Mouse (Mus musculus) spleen, adult 12 weeks (tissue): Measurements from ENCODE around the gene Olfr429.
"Not testable (repeated sequence)": the region's sequence is repeated elsewhere in the genome, so short reads cannot be mapped to it uniquely, and the experiment has no call there.

ENCODE experiments used
- DNase-seq: peaks from one replicate; pipeline ENCODE4 v3.0.0; 2022; ENCODE audit warnings: low spot score

Gene Olfr429

DNA sequence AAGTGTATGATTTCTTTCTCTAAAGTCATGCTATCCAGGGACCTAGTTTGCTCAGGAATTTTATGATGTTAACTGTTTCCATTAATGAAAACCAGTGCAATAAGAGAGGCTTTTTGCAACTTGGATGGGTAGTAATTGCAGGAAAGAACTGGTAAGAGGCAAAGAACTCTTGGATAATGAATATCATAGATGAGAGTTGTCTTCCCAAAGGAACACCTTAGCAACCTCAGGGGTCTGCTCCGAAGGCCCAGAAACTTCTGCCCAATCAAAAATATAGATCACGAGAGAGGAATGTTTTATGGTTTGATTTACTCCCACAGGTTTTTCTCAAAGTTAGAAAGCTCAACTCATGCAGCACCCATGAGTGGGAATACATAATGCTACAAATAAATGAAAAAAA lies at the start of gene Olfr429:
Gene Olfr429 (plus strand): TSS at position 301 of the 400 bp plus-strand sequence.
- no peak for DNase-seq

DNA sequence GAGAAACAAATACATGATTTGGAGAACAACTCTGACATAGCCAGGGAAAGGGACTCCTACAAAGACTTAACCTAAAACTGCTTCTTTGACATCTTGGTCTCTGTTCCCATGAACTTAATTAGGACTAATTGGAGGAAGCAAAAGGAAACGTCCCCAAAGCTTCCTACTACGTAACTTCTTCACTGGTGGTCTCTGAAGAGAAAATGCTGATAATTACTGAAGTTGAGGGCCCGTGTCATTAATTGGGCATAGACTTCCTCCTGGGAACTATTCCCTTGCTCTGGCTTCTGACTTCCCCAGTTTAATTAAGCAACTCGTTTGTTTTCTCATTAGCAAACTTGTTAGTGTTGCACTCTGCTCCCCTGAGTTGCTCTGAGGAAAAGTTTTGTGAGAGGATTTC lies 48.3 kb upstream of the Olfr429 start:
- DNase-seq = no peak

DNA sequence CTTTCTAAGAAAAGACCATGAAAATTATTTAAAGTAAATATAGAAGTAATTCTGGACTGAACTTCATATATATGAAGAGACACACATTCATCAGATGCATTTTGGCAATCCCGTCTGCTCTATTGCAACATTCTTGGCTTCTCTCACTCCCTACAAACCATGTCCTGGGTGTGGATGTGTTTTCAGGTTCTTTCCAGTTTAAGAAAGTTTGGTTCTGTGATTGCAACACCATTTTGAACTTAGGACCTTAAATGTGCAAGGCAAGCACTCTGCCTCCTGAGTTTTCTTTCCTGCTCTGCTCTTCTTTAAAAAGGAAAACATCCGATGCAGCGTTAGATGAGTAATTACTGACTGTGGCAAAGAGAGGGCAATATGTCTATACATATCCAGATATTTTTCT lies 45.7 kb upstream of the Olfr429 start:
- no peak for DNase-seq

DNA sequence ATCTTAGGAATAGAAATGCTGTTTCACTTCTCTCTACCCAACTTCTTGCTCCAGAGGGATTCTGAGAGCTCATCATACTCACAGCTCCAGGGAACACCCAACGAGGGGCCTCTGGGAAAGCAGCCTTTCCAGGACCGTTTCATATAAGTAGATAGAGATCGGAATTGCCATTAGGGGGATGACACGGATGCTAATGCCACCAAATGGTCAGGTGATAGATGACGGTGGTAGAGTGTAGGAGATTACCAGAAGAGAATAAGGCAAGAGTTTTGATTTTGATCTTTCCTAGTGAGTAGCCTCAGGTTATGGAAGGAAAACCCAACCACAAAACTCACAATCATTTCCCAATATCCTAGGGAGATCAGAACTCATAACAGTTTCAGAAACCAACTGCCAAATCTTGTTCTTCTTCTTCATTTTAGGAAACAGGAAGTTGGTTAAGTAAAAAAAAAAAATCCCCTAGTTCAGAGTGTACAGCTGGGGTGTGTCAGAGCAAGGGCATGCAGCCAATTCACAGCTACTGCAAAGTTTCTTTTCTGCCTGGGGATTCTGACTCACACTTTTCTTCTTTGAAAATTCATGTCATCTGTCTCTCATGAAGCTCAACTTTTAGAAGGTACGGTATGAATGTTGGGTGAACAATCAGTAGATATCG lies 43.5 kb upstream of the Olfr429 start, which contains the start of gene Olfr433:
Gene Olfr433 (plus strand): TSS at position 183 of the 655 bp plus-strand sequence.
- DNase-seq = no peak

DNA sequence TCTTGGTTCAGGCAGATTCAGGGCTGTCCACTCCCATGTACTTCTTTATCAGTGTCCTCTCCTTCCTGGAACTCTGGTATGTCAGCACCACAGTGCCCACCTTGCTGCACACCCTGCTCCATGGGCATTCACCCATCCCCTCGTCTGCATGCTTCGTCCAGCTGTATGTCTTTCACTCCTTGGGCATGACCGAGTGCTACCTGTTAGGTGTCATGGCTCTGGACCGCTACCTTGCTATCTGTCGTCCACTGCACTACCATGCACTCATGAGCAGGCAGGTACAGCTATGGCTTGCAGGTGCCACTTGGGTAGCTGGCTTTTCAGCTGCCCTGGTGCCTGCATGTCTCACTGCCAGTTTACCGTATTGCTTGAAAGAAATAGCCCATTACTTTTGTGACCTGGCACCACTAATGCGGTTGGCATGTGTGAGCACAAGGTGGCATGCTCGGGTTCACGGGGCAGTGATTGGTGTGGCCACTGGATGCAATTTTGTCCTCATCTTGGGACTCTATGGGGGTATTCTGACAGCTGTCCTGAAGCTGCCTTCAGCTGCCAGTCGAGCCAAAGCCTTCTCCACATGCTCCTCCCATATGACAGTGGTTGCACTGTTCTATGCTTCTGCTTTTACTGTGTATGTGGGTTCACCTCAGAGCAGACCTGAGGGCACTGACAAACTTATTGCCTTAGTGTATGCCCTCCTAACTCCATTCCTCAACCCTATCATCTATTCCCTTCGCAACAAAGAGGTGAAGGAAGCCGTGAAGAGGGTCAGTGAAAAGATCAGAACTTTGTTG lies 41.8 kb upstream of the Olfr429 start:
- DNase-seq = not testable (repeated sequence)

DNA sequence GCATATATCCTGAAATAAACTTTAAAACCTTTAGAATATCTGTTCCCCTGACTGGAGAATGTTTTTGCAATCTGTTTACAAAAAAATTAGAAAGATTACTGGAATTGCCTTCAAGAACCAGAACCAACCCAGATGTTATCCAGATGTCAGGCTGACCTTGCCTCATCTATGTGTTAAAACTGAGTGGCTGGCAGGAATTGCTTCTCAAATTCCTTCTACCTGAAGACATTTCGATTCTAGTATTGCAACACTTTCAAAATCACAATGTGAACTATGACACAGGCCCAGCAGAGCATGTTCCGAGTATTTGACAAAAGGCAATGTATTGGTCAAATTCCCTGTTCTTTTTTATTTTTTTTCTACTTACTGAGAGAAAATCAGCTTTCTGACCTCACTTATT lies 39.7 kb upstream of the Olfr429 start:
- DNase-seq = no peak

DNA sequence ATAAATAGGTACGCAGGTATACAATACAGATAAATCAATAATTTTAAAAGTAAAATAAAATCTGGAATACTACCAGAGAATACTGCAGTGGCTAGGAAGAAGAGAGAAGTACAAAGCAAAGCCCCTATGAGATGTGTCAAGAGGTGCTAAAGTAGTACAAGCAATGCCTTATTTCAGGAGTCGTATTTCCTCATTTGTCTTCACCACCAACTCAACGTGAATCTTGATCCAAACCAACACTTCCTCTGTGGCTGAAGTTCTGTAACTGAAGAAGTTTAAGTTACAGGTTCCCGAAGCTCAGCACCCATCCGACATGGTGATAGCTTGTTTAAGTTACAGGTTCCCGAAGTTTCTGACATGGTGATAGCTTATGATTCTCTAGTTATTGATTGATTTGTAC lies 35.9 kb upstream of the Olfr429 start:
- not testable (repeated sequence) for DNase-seq

DNA sequence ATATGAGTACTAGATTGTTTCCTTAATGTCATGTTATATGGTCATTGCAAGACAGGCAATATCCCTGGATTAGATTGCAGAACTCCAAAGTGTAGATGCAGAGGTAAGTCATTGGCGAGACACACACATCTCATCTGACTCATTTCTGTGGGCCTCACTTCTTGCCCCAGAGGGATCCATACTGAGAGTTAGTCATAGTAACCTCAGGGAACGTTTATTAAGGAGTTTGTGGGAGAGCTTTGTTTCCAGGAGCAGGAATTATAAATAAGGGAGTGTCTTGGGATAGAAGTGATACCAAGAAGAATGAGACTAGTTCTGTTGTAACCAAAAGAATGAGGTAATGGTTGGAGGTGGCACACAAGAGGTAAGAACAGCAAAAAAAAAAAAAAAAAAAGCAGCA lies 35.2 kb upstream of the Olfr429 start, which contains the start of gene Olfr432:
Gene Olfr432 (plus strand): TSS at position 313 of the 400 bp plus-strand sequence.
- no peak for DNase-seq

DNA sequence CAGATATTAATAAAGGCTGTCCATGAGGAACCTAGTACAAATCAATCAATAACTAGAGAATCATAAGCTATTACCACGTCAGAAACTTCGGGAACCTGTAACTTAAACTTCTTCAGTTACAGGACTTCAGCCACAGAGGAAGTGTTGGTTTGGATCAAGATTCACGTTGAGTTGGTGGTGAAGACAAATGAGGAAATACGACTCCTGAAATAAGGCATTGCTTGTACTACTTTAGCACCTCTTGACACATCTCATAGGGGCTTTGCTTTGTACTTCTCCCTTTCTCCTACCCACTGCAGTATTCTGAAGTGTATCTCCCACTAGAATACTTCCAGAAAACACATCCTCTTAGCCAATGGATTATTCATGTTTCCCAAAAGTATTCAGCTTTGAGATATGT lies 34.8 kb upstream of the Olfr429 start:
- not testable (repeated sequence) for DNase-seq

DNA sequence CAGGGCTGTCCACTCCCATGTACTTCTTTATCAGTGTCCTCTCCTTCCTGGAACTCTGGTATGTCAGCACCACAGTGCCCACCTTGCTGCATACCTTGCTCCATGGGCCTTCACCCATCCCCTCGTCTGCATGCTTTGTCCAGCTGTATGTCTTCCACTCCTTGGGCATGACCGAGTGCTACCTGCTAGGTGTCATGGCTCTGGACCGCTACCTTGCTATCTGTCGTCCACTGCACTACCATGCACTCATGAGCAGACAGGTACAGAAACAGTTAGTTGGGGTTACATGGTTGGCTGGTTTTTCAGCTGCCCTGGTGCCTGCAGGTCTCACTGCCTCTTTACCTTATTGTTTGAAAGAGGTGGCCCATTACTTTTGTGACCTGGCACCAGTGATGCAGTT lies 33.6 kb upstream of the Olfr429 start:
- DNase-seq = no peak

DNA sequence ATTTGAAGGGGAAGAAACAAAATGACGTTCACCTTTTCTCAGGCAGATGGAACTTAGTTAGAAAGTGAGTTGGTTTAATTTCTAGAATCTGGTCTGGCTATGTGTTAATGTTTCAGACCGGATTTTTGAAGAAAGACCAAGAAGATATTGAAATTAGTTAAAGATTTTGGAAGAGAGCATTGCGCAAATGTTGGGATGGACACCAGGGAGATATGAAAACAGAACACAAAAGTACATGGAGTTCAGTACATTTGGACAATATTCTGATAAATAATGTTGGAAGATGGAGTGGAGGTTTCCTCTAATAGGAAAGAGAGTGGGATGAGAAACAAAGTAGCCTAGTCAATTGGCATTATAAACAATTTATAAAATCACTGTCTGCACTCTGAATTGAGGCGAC lies 32.6 kb upstream of the Olfr429 start:
- no peak for DNase-seq

DNA sequence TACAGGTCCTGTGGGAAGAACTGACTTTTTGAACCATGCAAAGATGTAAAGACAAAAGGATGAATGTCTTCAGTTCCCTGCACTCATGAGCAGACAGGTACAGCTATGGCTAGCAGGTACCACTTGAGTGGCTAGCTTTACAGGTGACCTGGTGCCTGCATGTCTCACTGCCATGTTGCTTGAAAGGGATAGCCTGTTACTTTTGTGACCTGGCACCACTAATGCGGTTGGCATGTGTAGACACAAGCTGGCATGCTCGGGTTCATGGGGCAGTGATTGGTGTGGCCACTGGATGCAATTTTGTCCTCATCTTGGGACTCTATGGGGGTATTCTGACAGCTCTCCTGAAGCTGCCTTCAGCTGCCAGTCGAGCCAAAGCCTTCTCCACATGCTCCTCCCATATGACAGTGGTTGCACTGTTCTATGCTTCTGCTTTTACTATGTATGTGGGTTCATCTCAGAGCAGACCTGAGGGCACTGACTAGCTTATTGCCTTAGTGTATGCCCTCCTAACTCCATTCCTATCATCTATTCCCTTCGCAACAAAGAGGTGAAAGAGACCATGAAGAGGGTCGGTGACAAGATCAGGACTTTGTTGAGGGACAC lies 32.1 kb upstream of the Olfr429 start:
- no peak for DNase-seq

DNA sequence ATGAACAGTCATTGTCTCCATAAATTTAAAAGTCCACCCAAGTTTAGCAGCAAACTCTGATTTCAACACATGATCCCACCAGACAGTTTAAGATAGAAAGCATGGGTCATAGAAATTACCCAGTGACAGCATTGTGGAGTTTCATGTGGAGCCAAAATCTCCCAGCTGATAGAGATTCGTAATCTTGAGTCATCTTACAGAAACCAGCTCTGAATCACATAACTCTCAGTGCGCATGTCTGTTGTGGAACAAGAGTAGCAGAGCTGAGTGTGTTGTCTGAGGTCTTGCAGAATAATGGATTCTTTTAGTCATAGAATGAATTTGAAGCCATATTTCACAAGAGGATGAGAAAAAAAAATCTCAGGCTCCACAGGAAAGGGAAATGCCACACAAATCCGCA lies 31.1 kb upstream of the Olfr429 start:
- no peak for DNase-seq

DNA sequence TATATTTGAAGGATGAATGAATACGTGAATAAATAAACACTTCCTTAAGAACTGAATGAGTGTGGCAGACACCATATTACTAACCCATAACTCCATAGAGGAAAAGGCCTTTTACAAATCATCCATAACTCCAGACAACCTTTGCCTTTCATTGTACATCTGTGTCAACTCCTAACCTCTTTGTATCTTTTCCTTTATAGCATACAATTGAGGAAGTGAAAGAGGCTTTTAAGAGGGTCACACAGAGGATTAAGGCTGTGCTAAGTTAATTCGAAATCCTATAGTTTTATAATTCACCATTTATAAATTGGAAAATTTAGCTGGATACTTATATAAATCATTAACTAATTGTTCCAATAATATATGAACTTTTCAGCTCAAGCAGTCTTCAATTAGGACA lies 28.9 kb upstream of the Olfr429 start:
- DNase-seq = no peak

DNA sequence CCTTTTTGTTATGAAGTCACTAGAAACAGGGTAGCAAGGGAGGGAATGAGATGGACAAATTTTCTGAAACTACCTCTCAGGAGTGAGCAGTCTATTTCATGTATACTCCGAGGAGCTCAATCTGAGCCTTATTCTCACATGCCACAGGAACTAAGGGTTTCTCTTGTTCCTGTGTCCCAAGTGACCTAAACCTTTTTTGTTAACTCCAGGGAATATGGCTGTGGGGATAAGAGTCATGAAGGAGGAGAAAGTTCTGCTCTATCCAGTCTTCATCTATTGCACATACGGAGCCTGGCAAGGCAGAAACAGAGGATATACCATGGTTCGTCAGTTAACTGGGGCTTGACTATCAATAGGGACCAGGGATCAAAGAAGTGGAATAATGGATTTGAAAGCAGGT lies 17.8 kb upstream of the Olfr429 start, which contains the start of gene Olfr430:
Gene Olfr430 (plus strand): TSS at position 301 of the 400 bp plus-strand sequence.
- no peak for DNase-seq

DNA sequence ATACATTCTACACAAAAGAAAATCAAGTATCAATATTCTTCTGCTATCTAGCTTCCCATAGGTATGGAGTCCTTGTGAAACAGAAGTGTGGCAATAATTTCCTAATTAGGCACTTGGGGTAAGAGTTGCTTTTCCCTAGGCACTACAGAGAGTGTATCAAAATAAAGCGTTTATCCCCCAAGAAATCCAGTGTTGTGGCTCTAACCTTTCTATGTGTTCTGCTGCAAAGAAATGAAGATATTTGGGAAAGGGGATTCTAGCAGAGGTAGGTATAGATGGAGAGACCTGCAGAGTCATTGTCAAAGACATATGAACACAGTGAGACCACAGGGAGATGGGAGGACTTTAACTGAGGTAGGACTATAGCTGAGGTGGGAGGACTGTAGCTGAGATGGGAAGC lies 12.5 kb downstream of the Olfr429 start, which contains the start of gene Olfr427:
Gene Olfr427 (plus strand): TSS at position 301 of the 400 bp plus-strand sequence.
- no peak for DNase-seq

DNA sequence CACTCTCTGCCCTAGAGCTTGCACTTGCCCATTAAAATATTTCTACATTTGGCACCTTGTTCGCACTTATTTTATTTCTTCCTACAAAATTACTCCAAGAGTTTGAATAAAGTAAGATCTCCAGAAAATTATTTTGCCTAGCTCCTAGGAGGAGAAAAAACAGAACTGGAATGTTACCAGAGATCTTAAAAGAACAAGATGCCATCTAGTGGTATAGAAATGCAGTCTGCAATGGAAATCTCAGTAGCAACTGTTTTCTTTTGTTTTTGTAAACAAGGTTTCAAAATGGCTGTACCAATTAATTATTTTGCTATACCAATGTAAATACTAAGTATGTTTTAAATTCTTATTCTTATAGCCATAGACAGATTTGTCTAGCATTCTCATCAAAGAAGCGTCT lies 19.6 kb downstream of the Olfr429 start:
- DNase-seq = no peak

DNA sequence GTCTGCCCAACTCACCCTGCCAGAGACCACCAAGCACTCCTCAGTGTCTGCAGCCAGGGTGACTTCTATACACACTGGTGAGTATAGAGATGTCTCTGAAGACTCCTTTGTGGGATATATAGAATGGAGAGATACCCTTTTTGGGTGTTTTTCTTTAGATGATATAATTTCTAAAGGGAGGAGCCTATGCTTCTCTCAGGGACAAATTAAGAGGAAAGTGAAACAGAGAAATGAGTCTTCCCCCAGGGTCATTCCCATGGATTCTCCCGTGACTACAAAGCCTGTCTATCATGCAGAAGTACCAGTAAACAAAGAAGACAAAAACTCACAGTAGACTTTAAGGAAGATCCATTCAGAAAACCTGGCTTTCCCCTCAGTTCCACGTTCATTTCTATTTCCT lies 36.9 kb downstream of the Olfr429 start, which contains the start of gene Olfr231:
Gene Olfr231 (minus strand): TSS at position 101 of the 400 bp plus-strand sequence.
- no peak for DNase-seq

DNA sequence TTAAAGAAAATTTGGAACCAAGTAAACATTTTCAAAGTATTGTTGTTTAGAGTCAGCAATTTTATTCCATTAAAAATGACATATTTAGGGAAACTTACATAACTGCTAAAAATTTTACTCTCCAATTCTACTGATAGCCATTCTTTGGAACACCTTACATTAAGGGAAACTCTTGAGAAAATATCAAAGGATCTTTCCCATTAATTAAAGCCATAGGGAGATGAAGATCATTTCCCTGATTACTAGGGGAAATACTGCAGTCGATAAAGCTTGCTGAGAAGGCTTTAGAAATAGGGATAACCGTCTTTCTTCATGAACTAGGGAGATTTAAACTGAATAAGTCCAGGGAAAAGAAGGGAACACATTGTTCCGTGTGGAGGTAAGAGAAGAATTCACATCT lies 47.1 kb downstream of the Olfr429 start, which contains the start of gene Olfr424:
Gene Olfr424 (plus strand): TSS at position 301 of the 400 bp plus-strand sequence.
- DNase-seq = no peak

DNA sequence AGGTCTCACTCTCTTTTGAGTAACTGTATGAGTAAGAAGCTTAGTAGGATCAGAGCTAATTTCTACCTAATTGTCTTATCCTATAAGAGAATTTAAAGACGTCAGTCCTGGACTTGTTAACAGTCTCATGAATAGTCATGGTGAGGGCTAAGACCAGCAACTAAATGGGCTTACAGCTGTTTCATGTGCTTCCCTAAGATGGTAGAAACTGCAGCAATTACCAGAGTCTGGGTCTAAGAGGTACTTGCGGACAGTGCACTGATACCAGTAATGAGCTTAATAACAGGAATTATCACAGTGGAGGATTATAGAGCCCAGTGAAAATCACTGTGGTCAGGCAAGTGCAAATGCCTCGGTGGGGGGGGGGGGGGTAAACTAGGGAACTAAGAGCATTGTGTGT lies 47.9 kb downstream of the Olfr429 start:
- DNase-seq = no peak
